Mouse (Mus musculus) hindlimb bud, embryonic 11.5 days (tissue): Measurements from ENCODE around the gene Rxra.

Experiments
- DNase-seq: peaks from one replicate; pipeline ENCODE4 v3.0.0-alpha.2; 2012; ENCODE audit warnings: low read depth, low spot score; ENCODE audit errors: extremely low spot score

Rxra gene

DNA sequence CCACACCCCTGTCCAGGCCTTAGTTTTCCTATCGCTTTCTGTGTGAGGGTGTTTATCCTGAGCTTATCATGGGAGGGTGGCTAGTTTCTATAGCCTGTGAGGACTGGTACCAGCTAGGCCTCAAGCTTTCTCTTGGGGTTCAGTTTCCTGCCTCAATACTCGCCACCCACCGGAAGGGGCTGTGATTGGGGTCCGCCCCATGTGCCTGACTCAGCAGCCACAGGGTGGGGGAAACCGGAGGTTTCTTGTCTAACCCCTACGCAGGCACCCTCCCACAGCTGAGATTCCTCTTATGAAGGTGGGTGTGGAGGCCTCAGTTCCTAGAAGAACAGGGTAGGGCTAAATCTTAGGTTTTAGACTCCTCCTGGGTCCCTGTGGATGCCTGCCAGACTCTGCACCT lies 17.4 kb downstream of the Rxra start:
- no peak for DNase-seq

DNA sequence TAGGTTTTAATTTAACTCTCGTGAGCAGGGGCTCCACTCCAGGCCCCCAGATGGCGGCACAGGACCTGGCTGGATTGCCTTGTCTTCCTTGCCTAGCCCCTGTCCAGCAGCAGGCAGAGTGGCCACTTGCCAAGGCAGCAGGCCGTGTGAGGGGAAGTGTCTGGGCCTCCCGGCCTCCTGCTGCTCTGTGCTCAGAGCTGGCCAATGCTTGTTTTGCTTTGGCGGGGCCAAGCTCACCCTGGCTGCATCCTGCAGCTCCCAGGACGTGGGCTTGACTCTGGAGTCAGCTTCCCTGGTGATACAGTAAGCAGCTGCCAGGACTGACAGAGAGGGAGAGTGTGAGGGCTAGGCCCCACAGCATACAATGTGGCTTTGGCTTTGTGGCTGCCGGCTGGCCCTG lies 23.3 kb downstream of the Rxra start:
- DNase-seq = no peak

DNA sequence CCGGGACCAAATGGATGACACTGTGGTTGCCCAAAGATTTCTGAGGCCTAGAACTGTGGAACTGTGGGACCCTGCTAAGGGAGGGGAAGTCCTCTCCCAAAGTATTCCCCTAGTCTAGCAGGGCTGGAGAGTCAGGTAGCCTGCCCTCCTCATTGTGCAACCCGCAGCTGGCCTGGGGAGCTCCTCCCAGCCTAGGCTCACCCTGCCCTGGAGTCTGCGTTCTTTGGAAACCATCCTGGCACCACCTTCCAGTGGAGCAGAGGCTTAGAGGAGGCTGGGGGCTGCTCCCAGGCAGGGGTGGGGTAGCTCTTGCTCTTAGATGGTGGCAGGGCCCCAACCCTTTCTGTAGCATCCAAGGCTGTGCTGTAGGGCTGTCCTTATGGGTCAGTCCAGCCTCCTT lies 26.0 kb downstream of the Rxra start:
- DNase-seq = no peak

DNA sequence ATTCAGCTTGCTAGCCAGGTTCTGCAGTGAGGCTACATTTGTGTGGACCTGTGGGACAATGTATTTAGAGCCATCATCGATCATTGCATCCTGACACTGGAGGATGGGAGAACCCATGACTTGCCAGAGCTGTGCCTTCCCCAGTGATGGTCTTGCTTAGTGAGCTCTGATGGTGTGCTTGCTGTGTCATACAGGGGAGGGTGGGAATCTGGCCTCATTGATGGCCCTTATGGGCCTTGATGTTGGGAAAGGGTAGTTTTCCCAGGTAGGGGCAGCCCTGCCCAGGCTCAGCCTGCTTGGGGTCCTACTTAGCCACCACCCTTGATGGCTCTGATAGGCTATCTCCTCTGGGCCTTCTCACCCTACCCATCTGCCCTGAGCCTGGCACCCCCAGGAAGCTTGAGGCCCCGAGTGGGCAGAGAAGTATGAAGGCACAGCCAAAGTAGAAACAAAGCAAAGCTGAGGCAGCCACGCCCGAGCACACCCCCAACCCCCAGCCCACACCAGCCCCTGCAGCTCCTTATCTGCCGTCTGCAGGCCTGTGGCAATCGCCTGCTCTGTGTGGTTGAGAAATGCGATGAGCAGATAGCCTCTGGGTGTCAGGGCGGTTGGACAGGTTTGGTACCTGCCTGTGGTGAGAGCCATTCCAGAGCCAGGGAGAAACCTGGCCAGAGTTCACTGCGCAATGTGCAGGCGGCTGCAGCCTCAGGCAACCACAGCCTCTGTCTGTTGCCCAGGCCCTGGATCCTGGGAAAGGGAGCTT lies 26.8 kb downstream of the Rxra start:
- no peak for DNase-seq

DNA sequence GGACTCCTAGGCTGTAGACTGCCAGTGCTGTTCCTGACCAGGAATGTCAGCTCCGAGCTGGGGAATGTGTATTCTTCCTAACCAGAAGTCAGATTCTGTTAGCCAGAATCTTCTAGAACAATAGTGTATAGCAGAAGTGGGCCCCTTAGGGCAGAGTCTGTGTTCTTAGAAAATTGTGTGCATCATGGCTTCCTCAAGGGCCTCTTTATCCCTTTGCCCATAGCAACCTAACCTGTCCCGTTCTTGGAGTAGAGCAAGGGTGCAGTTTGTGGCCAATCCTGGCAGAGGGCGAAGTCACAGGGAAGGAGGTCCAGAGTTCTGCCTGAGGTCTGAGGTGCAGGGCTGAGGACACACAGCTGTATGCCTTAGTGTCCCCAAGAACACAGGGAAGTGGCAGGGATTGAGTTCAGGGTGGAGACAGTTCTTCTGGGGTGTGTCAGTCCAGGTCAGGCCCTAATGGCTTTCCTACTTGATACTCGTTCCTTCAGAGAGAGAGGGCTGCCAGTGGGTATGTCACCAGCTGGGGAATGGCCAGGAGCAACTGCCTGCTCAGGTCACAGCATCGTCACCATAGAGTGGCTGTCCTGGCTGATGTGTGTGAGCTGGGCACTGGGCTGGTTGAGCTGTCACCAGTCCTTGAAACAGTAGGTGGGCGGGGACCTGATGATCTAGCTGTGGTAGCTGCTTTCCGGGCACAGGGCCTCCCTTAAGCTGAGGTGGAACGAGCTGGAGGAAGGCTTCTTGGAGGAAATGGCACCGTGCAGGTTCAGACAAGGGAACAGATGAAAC lies 27.8 kb downstream of the Rxra start:
- no peak for DNase-seq

DNA sequence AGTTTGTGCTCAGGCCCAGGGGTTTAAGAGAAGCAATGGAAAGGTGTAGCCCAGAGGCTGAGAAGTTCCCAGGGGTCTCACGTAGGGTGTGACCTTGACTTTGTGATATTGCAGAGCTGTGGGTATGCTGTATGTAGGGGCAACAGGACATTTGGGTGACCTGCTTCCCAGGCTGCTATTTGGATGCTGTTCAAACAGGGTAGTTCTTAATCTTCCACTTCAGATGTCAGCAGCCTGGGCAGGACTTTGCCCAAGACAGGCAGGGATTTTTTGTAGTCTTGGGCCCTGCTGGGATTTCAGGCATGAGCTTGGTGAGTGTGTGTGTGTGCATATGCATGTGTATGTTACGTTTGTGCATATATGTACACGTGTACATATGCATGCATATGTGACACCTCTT lies 28.4 kb downstream of the Rxra start:
- DNase-seq = no peak

DNA sequence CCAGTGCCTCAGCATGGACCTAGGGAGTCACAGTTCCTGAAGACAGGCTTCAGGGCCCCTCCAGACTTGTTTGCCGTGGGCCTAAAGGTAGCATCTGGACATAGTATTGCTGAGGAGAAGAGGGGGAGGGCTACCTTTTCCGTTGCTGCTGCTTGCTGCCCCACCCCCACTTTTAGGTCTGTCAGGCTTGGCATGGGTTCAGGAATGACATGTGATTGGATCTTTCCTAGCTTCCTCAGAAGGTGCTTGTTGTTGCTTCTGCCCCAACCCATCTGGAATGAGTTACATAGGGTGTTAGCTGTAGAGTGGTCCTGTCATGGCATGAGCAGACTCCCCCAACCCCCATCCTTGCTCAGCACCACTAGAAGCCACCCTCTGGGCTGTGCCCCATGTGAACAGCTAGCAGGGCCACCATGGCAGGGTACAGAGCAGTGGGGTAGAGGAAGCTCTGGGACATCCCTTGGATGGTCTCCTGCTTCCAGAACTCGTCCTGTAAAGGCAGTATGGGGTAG lies 34.7 kb downstream of the Rxra start:
- DNase-seq = no peak

DNA sequence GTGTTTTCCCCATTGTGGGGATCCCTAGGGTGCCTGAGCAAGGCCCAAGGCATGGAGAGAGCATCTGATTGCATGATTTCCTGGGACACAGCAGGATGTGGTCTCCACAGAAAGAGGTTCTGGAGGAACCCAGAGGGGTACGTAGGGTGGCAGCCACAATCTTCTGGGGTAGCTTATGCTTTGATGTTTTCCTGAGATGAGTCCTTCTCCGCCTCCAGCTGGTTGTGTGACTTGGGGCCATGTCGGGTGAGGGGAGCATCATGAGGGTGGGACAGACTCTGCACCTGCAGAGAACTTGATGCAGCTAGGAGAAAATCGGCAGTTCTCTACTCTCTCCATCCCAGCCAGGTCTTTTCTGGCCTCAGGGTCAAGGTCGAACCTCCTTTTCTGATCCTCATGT lies 36.4 kb downstream of the Rxra start:
- DNase-seq = no peak

DNA sequence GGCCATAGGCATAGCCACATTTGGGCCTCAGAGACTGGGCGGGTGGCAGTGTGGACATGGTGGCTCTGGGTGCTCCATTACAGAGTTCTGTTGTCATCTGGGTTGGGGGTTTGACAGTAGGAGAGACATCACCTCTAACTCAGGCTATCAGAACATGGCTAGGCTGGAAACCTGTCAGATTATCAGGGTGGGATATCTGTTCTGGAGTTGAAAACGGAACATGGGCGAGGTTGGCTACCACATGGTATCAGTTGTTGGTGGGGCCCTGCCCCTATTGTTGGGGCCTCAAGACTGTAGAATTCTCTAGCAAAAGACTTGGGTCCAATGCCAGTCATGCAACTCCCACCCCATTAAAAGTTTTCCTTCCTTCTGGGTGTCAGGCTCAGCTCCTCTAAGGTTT lies 37.1 kb downstream of the Rxra start:
- no peak for DNase-seq

DNA sequence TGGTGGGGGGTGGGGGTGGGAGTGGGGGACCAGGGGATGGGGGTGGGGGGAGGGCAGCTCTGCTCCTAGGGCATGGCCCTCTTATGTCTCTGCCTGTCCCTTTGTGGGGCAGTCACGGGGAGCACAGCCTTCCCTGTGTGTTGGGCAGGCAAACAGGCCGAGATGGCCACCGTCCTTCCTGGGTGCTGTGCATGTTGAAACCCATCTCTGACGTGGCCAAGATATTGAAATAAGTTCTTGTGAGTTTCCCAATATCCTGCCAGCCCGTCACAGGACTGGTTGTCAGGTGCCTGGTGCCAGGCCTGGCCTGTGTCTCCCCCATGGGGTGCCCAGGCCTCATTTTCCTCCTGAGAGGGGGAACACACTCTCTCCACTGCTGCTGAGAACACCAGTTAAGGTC lies 37.9 kb downstream of the Rxra start:
- DNase-seq = no peak

DNA sequence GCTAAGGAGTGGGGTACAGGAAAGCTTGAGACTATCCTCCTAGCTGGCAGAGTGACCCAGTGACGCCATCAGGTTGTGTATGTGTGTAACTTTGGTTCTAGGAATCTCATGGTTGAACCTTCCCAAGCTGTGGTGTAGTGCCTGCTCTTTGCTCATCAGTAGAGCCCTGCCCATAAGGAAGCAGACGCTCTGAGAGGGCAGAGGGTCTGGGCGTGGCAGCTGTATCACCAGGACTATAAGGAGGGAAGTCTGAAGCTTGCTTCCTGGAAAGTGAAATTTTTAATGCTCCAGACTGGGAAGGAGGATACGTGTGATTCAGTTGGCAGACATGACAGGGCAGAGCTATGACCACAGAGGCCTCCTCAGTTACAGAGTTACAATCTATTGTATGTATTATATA lies 39.0 kb downstream of the Rxra start:
- DNase-seq = no peak

DNA sequence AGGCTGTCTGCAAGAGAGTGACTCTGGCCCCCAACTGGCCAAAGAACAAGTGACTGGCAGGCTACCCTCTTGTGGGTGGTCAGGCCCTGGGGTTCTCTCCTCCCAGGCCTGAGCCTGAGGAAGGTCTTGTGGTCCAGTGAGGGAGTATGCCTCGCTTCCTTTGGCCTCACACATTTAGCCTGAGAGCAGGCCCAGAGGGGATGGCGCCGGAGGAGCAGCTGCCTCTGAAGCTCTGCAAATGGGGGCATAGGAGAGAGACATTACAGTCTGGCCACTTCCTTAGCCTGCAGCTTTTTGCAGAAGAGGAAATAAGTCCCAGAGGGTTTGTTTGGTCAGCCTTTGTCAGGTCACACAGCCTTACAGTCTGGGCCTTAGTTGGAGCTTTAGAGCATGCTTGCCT lies 40.1 kb downstream of the Rxra start:
- DNase-seq = no peak

DNA sequence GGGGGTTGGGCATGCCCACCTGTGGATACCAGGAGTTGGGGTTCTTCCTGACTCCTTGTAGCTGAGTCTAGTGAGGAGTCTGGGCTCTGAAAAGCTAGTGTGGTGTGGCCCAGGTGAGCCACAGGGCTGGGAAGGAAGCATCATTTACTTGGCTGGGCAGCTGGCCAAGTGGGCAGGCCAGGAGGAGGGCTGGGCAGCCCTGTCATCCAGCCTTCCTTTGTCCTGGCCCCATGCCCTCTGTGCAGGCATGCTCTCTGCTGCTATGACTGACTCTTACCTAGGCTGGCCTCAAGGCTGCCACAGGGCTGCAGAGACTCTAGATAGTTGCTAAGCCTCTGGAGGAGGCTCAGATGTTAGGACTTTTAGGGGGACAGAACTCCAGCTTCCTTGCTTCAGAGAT lies 42.0 kb downstream of the Rxra start:
- DNase-seq = no peak

DNA sequence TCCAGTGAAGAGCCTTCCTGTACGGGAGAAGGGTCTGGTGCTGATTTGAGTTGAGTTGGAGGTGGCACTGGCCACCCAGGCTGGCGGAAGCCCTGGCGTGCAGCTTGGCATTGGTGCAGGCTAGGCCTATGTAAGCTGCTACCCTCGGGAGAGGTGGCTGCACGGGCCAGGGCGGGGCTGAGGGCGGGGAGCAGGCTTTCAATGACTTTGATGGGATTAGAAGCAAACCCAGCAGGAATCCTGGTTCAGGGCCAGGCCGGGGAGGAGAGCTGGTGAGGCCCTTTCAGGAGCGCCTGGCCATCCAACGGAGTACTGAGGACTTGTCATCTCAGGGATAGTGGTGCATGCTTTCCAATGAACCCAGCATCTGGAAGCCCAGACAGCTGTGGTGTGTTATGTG lies 43.4 kb downstream of the Rxra start:
- no peak for DNase-seq

DNA sequence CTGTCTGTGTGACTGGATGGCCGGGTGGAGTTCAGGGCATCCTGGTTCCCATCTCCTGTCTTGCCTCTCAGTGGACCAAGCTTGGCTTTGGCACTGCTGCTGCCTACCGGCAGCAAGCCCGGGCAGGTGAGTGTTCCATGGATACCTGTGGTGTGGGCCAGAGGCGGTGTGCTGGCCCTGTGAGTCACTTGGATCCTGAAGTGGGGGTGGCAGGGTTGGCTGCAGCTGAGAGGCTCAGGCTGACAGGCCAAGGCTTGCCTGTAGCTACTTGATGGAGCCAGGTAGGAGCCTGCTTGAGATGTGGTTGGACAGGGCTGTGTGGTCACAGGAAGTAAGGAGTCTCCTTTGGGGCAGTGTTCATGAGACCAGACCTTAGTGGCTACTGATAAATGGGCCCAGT lies 45.4 kb downstream of the Rxra start:
- no peak for DNase-seq

DNA sequence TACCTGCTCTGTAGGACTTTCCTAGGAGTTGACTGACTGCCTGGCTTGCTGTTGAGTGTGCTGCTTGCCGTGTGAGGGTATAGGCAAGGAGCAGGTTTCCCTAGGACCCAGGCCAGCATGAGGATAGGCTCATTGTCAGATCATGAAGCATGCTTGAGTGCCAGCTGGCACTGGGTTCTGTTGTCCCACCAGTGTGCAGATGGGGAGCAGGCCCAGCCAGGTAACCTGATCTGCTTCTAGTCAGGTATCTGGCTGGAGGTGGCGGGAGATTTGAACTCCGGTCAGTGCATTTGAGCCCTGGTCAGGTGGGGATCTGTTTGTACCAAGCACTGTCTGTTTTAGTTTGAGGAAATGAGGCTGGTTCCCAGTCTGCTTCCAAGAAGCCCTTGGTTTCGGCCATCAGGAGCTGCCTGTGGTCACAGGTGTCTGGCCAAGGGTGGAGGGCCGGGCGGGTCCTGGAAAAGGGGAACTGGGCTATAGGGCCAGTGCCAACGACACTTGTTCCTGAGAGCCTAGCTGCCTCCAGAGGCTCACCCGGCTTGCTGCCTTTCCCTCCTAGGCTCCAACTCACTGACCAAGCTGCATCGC lies 48.6 kb downstream of the Rxra start:
- no peak for DNase-seq

DNA sequence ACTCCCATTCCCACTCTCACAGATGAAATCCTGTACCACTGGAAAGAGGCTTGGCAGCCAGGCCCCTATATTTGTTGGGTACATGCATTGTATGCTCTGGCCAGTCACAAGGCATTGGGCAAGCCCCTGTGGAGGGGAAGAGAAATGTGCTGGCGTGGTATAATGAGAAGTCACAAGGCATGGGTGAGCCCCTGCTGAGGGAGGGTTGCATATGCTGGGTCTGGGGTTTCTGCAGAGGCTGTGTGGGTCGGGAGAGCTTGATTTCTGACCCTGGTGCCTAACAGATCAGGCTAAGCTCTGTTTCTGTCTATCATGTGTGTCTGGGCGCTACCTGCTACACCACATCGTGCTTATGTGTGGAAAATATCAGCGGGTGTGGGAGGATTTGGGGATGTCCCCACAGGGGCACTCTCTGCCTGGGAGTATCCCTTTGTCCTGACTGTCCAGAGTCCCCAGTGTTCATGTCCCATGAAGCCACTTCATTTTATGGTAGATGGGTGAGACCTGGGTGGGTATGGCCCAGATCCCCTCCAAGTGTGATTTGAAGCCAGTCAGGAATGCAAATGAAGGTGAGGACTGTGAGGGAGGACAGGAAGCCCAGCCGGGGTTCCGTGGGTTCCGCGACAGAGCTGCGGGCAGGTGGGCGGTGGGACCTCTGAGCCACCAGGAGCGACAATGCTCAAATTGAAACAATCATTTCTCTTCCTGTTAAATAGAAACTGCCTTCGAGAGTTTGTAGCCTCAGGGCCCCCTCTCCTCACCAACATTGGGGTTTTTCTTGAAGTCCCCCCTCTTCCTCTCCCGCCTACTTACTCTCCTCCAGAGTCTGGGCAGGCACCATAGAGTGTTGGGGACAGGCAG lies 52.0 kb downstream of the Rxra start:
- no peak for DNase-seq

DNA sequence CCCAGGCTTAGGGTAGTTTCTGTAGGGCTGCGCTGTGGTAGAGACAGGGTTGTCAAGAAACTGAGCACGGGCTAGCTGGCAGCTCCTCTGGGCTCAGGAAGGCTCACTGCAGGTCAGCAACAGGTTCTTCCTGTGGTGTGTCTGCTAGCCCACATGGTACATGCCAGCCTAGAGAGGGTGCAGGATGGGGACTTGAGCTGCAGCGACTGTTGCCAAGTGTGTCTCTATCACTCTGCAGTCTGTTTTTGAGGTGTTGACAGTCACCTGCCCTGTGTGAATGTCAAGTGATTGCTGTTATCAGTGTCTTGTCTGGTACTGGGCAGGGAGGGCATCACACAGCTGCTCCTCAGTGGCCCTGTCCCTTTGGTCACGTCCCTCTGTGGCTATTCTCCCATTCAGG lies 52.8 kb downstream of the Rxra start:
- DNase-seq = no peak

DNA sequence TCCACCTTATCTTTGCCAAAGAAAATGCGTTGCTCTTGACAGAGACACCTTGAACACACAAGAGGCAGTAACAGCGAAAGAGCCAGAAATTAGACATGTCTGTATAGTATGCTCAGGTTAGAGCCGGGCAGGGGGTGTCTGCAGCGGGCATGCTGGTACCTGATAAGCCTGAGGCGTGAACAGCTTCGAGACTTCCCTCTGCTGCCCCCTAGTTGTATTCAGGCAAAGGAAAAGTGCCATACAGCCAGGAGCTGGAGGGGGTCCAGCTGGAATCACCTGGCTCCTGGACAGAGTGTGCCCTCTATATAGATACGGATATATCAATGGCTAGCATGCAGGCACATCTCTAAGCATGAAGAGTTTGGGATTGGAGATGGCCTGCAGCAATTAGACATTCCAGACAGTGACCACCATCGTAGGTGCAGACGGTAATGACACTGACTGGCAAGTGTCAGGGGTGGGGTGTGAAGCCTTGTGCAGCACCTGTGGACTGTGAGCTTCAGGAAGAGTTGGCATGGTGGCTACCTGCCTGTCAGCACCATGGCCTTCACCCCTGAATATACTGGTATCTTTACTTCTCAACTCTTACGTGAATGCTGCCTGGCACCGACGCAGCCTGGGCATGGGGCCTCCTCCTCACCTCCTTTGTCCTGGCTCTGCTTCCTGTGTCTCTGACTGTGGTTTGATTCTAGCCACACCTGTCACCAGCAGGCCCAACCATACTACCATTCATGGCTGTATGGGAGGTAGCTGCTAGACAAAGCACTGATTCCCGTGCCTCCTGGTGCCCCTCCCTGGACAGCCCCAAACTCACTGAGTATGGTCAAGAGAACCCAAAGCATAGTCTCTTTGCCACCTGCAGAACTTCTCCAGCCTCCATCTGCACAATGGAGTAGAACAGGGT lies 54.0 kb downstream of the Rxra start:
- DNase-seq = no peak

DNA sequence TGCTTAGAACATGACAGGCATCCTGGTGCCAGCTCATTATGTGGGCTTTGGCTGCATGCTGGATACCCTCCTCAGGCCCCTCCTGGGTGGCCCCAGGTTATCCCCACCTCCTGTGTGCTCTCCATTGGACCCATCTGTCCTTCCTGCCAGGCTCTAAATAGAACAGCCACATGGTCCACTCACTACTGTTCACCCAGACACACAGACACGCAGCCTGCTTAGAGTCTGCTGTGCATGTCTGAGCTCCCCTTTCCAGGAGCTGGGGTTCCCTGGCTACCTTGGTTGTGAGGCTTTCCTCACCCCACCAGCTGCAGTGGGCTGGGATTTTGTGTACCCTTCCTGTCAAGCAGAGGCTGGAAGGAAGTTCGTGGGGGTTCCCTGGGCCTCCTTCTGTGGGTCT lies 56.8 kb downstream of the Rxra start:
- no peak for DNase-seq
